Mouse (Mus musculus) naive thymus-derived CD4-positive, alpha-beta T cell, adult 2 months (primary cell): ENCODE measurements around the gene Tlr4.

Source experiments
- DNase-seq: peaks from one replicate; pipeline ENCODE4 v3.0.0-alpha.2; 2011; ENCODE audit warnings: low read depth

Tlr4 gene

DNA sequence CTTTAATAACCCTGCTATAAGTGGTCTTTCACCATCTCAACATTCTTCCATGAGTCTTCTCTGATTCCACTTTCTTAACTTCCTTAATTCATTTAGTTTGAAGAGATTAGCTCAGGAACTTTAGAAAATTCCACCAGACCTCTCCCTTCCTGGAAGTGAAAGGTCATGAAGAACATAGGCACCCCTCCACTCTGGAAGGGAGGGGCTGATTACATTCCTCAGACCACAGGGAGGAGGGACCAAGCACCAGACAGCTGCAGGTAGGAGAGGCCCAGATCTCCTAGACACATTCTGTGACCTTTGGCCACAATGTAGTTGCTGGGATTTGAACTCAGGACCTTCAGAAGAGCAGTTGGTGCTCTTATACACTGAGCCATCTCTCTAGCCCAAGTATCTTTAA lies 72.7 kb downstream of the Tlr4 start:
- DNase-seq = no peak

DNA sequence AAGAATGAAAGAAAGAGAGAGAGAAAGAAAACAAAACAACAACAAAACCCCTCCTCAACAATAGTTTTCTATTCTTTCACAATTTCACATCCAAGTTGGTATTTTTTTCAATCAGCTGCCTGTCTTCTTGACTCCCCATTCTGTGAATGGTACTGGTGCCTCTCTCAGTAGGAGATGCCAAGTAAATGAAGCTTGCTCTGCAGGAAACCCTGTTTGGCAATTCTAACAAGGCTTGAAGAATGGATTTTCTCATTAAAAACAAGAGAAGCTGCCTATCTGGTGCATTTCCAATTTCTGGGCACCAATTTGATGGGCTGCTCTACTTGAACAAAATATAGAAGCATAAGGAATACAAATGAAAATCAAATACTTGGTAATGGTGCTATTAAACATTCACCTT lies 74.1 kb downstream of the Tlr4 start:
- no peak for DNase-seq

GRCm38 (mm10) chr4:66908376-66908775 lies 81.0 kb downstream of the Tlr4 start:
- DNase-seq = no peak

- DNase-seq = no peak
These were observed 92.4 kb downstream of the Tlr4 start for GRCm38 (mm10) chr4:66919630-66920372.

GRCm38 (mm10) chr4:66923616-66924276 lies 96.4 kb downstream of the Tlr4 start:
- no peak for DNase-seq

GRCm38 (mm10) chr4:66926066-66926465 lies 98.7 kb downstream of the Tlr4 start:
- DNase-seq = no peak

- DNase-seq = no peak
These were observed 100.2 kb downstream of the Tlr4 start for GRCm38 (mm10) chr4:66927537-66928088.

GRCm38 (mm10) chr4:66938489-66939061 lies 111.2 kb downstream of the Tlr4 start:
- DNase-seq = no peak

DNA sequence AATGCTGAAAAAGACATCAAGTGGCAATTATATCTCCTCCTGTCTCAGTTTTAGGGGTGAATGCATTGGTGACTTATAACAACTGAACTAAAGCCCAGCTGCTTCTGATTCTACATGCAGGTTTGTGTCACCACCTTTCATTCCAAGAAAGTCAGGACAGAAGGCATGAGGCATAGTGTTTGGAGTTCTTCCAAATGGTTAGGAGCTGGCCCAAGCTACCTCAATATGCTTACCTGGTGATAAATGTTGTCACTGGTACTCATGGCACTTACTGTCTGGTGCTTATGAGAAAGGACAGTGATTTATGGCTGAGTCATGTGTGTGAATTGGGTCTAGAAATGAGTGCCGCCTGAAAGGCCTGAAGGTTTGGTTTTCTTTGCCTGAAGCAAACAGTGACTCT lies 114.5 kb downstream of the Tlr4 start:
- no peak for DNase-seq

- no peak for DNase-seq
These were observed 116.3 kb downstream of the Tlr4 start for GRCm38 (mm10) chr4:66943699-66944098.

DNA sequence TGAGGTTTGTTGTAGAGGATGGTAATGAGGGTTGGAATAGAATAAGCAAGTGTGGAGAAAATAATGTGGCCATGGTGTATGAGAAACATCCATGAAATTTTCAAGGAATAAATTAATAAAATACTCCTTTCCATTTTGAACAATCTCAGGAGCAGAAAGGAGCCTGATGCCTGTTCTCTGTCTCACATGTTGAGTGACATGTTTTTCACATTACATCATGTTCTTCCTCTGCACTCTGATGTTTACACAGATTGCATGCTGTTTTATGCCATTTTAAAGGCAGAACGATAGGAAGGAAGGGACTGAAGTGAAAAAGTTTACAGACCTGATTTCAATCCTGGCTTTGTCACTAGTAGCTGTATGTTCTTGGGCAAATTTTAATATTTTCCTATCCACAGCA lies 120.3 kb downstream of the Tlr4 start:
- no peak for DNase-seq

GRCm38 (mm10) chr4:66974918-66975317 lies 147.5 kb downstream of the Tlr4 start:
- DNase-seq = no peak
